In the genomic region with DNA sequence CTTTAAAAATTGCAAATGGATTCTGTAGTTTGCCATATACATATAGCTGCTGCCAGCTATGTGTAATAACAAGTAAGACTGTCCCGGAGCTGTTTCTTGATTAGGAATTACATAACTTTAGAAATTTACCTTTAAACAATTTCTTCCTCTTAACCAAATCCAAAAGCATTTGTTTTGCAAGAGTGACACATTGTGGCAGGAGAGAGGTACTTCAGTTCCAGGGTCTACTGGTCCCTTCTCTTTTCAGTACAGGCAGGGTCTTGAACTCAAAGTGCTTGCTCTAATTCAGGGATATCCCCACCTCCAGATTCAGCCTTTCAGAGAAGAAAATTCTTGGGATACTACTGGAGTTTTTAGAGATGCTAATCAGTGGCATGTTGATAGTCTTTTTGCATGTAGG, we compare ENCODE assay signal across 9 mouse cellular contexts. TPM values are rescaled to one million over a fixed set of nuclear protein-coding genes. Genes with fewer than 3 reads are reported as not detected.
DNase-seq lines count a peak whose midpoint lies in the region; ATAC-seq and TF ChIP-seq lines count a peak whose summit lies in the region.
"Had no signal": no experiment of that assay in that cellular context is flagged by ENCODE, and none has a peak within 500 bp of the region (broad histone marks: within the 10 kb centered on the region; RNA-seq: fewer than 3 reads in every experiment).

No protein-coding gene starts in this region.

- H3K27me3 ChIP-seq in heart, postnatal 0 days (ENCODE audit: control insufficient read depth, insufficient read depth, low read length): no peaks in the 10 kb centered on the region
- H3K27me3 ChIP-seq in thymus, adult 2 months (ENCODE audit: control insufficient read depth, insufficient read depth, low read length): no peaks in the 10 kb centered on the region
- H3K27me3 ChIP-seq in kidney, embryonic 15.5 days: no peaks in the 10 kb centered on the region
- H3K27me3 ChIP-seq: limb, embryonic 13.5 days had no signal

- no peaks in the 10 kb centered on the region for H3K4me1 ChIP-seq in heart, postnatal 0 days (ENCODE audit: control insufficient read depth, insufficient read depth)
- H3K4me1 ChIP-seq in thymus, adult 2 months (replicated peaks; ENCODE audit: control insufficient read depth, insufficient read depth, low read length): no peaks in the 10 kb centered on the region
- no peaks in the 10 kb centered on the region for H3K4me1 ChIP-seq in cortical plate, adult 2 months (ENCODE audit: control insufficient read depth, insufficient read depth, low read length)
- H3K4me1 ChIP-seq in kidney, embryonic 15.5 days: no peaks in the 10 kb centered on the region
- H3K4me1 ChIP-seq: limb, embryonic 13.5 days had no signal

- H3K4me2 ChIP-seq in heart, postnatal 0 days (ENCODE audit: low read depth, low read length): no peak overlapping the region
- H3K4me2 ChIP-seq in kidney, embryonic 15.5 days: no peak overlapping the region
- H3K4me2 ChIP-seq: limb, embryonic 13.5 days had no signal

- H3K4me3 ChIP-seq in heart, postnatal 0 days (ENCODE audit: low read depth, low read length): no peak overlapping the region
- no peak overlapping the region for H3K4me3 ChIP-seq in thymus, adult 2 months (ENCODE audit: control insufficient read depth, insufficient read depth, low read length)
- no peak overlapping the region for H3K4me3 ChIP-seq in cortical plate, adult 2 months (ENCODE audit: insufficient read depth, low read length)
- no peak overlapping the region for H3K4me3 ChIP-seq in kidney, embryonic 15.5 days (replicated peaks)
- H3K4me3 ChIP-seq: limb, embryonic 13.5 days had no signal

- ATAC-seq in heart, postnatal 0 days (ENCODE audit: insufficient read depth, low read depth): no peak
- ATAC-seq in kidney, embryonic 15.5 days (replicated peaks; ENCODE audit: low FRiP score): no peak

- TF ChIP-seq EP300 in heart, postnatal 0 days (IDR thresholded peaks at IDR 0.05; ENCODE audit: low read depth): no peak

- peak; percentile 48 for DNase-seq in heart, postnatal 0 days (ENCODE audit: low spot score)
- no peak for DNase-seq in heart, adult 18-20 months
- DNase-seq in thymus, adult 2 months: peak; percentile 16
- no peak for DNase-seq in thymus, postnatal 25 days
- DNase-seq in testis, postnatal 10 days (ENCODE audit: low spot score): no peak
- DNase-seq in frontal cortex, postnatal 25 days (ENCODE audit: low spot score in 2 of 2): no peak

- no peaks in the 10 kb centered on the region for H3K9me3 ChIP-seq in heart, postnatal 0 days (replicated peaks; ENCODE audit: control insufficient read depth, low read length)
- H3K9me3 ChIP-seq in kidney, embryonic 15.5 days (replicated peaks): no peaks in the 10 kb centered on the region
- H3K9me3 ChIP-seq: limb, embryonic 13.5 days had no signal

- peaks cover 34% of the 10 kb centered on the region for H3K36me3 ChIP-seq in heart, postnatal 0 days (replicated peaks; ENCODE audit: control insufficient read depth, insufficient read depth, low read length)
- peaks cover 30% of the 10 kb centered on the region for H3K36me3 ChIP-seq in thymus, adult 2 months (ENCODE audit: control insufficient read depth, insufficient read depth, low read length)
- peaks cover 57% of the 10 kb centered on the region for H3K36me3 ChIP-seq in kidney, embryonic 15.5 days

- H3K9ac ChIP-seq in heart, postnatal 0 days (replicated peaks; ENCODE audit: low read depth, low read length): no peak overlapping the region
- H3K9ac ChIP-seq in kidney, embryonic 15.5 days: no peak overlapping the region
- H3K9ac ChIP-seq: limb, embryonic 13.5 days had no signal

- 81% methylated on average over 1 of the region's 1 CpGs for WGBS in heart, postnatal 0 days
- 91% methylated on average over 1 of the region's 1 CpGs for WGBS in thymus, adult 2 months
- 98% methylated on average over 1 of the region's 1 CpGs for WGBS in kidney, embryonic 15.5 days

- TF ChIP-seq POLR2A in thymus, adult 2 months (IDR thresholded peaks at IDR 0.05; ENCODE audit: control insufficient read depth, extremely low read depth, insufficient read depth, low read length, poor library complexity): no peak
- no peak for TF ChIP-seq POLR2A in cortical plate, adult 2 months (IDR thresholded peaks at IDR 0.05; ENCODE audit: extremely low read depth, insufficient read depth, low read length)

- TF ChIP-seq CTCF in heart, postnatal 0 days (IDR thresholded peaks at IDR 0.05; ENCODE audit: low read depth): peak; percentile 54
- TF ChIP-seq CTCF in thymus, adult 2 months (IDR thresholded peaks at IDR 0.05; ENCODE audit: borderline replicate concordance, control insufficient read depth, extremely low read depth, insufficient read depth, low read length, poor library complexity): no peak
- TF ChIP-seq CTCF in cortical plate, adult 2 months (IDR thresholded peaks at IDR 0.05; ENCODE audit: extremely low read depth, insufficient read depth, low read length): peak; percentile 11; the same call in 1 of the 2 replicates

- no peak overlapping the region for H3K27ac ChIP-seq in heart, postnatal 0 days (ENCODE audit: low read depth)
- H3K27ac ChIP-seq in thymus, adult 2 months (ENCODE audit: control insufficient read depth, insufficient read depth, low read length): no peak overlapping the region
- H3K27ac ChIP-seq in cortical plate, adult 2 months (ENCODE audit: insufficient read depth, low read length): no peak overlapping the region
- H3K27ac ChIP-seq in kidney, embryonic 15.5 days: no peak overlapping the region
- H3K27ac ChIP-seq: limb, embryonic 13.5 days had no signal

RNA-seq across cellular contexts. Expression of a gene that starts 36.8 kb away (rescaled TPM):
- 19.3 and 25.0 TPM in 2 replicates for total RNA-seq in heart, postnatal 0 days (2014; rRNA removed; ENCODE audit: low replicate concordance)
- polyA plus RNA-seq in heart, postnatal 0 days (2015; fragmentation: Nextera tagmentation; extraction: Ambion mirVana): 31.9 and 34.4 TPM in 2 replicates
- total RNA-seq in heart, adult 18-20 months (2021): 10 to 100 TPM; 15.0 to 18.1 TPM
- polyA plus RNA-seq in thymus, adult 2 months (2012; rRNA removed): 28.2 and 33.3 TPM in 2 replicates
- polyA plus RNA-seq in cortical plate, adult 2 months (2012; rRNA removed): 21.9 and 22.3 TPM in 2 replicates
- polyA plus RNA-seq in kidney, embryonic 15.5 days (2015; fragmentation: Nextera tagmentation; extraction: Ambion mirVana): 67.0 and 70.6 TPM in 2 replicates

Comparison
In these comparisons a context has a peak if more than half of its experiments do, and no peak if none do; other contexts are left out.
1. DNase-seq: peak in heart, postnatal 0 days (single experiment) and thymus, adult 2 months (single experiment); none in heart, adult 18-20 months (0 of 2), thymus, postnatal 25 days (single experiment), testis, postnatal 10 days (single experiment) and frontal cortex, postnatal 25 days (0 of 2).